18 mouse cellular contexts compared by ENCODE assay signal in the genomic region with DNA sequence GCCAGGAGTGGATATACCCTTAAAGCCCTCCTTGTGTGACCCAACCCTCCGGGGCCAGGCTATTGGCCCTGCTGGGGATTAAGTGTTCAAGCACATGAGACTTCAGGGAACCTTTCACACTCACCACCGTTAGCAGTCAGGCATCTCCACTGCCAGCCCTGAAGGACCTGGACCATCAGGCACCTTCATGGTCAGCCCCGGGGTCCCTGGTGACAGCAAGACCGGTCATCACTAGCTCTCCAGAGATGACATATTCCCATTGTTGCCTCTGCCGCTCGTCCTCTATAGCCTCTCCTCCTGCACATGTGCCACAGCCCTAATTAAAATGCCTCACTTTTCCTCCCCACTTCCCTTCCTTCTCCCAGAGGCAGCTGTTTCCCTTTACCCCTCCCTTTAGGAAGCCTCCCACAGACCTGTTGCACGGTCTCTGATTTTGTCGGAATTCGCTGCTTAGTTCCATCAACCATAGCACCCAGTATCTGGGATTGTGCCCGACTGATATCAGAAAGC.
A peak's percentile ranks its signal among the peaks of the same experiment; 100 is the strongest.
DNase-seq lines count a peak whose midpoint lies in the region; ATAC-seq and TF ChIP-seq lines count a peak whose summit lies in the region.
"Had no signal": no experiment of that assay in that cellular context is flagged by ENCODE, and none has a peak within 500 bp of the region (broad histone marks: within the 10 kb centered on the region; RNA-seq: fewer than 3 reads in every experiment).

No protein-coding gene starts in this region.

- H3K27ac ChIP-seq in heart, adult 2 months: no peak overlapping the region
- peak overlapping the region; percentile 43 for H3K27ac ChIP-seq in heart, embryonic 13.5 days (replicated peaks)
- H3K27ac ChIP-seq in kidney, embryonic 15.5 days: peak overlapping the region; percentile 11; the same call in 1 of the 2 replicates
- peak overlapping the region; percentile 40 for H3K27ac ChIP-seq in heart, postnatal 0 days (ENCODE audit: low read depth)
- H3K27ac ChIP-seq: embryonic facial prominence, embryonic 13.5 days; forebrain, embryonic 12.5 days; hindbrain, embryonic 13.5 days; hindbrain, postnatal 0 days had no signal

- no peak overlapping the region for H3K4me3 ChIP-seq in heart, adult 2 months
- no peak overlapping the region for H3K4me3 ChIP-seq in heart, embryonic 13.5 days
- H3K4me3 ChIP-seq in kidney, embryonic 15.5 days (replicated peaks): no peak overlapping the region
- H3K4me3 ChIP-seq in heart, postnatal 0 days (ENCODE audit: low read depth, low read length): no peak overlapping the region
- H3K4me3 ChIP-seq: embryonic facial prominence, embryonic 13.5 days; forebrain, embryonic 12.5 days; hindbrain, embryonic 13.5 days had no signal

- no peak for TF ChIP-seq CTCF in heart, adult 2 months (IDR thresholded peaks at IDR 0.05)
- TF ChIP-seq CTCF in heart, postnatal 0 days (IDR thresholded peaks at IDR 0.05; ENCODE audit: low read depth): no peak

- WGBS in heart, adult 2 months: 35% methylated on average over 10 of the region's 10 CpGs
- 41% methylated on average over 10 of the region's 10 CpGs for WGBS in heart, embryonic 13.5 days
- 38% methylated on average over 10 of the region's 10 CpGs for WGBS in kidney, embryonic 15.5 days
- WGBS in heart, postnatal 0 days: 32% methylated on average over 10 of the region's 10 CpGs

- ATAC-seq in heart, embryonic 13.5 days (ENCODE audit: extremely low read depth, insufficient number of reproducible peaks, low FRiP score, low TSS enrichment): no peak
- ATAC-seq in kidney, embryonic 15.5 days (replicated peaks; ENCODE audit: low FRiP score): peak; percentile 41
- ATAC-seq in heart, postnatal 0 days (ENCODE audit: insufficient read depth, low read depth): peak; percentile 17; the same call in 1 of the 2 replicates
- ATAC-seq: forebrain, embryonic 16.5 days; hindbrain, postnatal 0 days had no signal

- peak; percentile 90 for DNase-seq in heart, adult 11 months
- DNase-seq in heart, adult 2 months: no peak
- no peak for DNase-seq in heart, postnatal 14 days
- no peak for DNase-seq in kidney, adult 8-10 months
- no peak for DNase-seq in heart, postnatal 0 days (ENCODE audit: low spot score)
- DNase-seq: adrenal gland, postnatal 10 days; cerebellum, adult 11 months; cerebellum, adult 9-11 months; cerebellum, postnatal 36 days; gastrocnemius, postnatal 10 days; kidney, adult 11 months had no signal

- H3K4me1 ChIP-seq in heart, adult 2 months (ENCODE audit: control insufficient read depth, insufficient read depth, low read length): peaks cover 16% of the 10 kb centered on the region
- peaks cover 72% of the 10 kb centered on the region for H3K4me1 ChIP-seq in heart, embryonic 13.5 days
- H3K4me1 ChIP-seq in kidney, embryonic 15.5 days: peaks cover 43% of the 10 kb centered on the region
- peaks cover 26% of the 10 kb centered on the region for H3K4me1 ChIP-seq in heart, postnatal 0 days (ENCODE audit: control insufficient read depth, insufficient read depth)

- H3K79me2 ChIP-seq in heart, adult 2 months (replicated peaks; ENCODE audit: control insufficient read depth, insufficient read depth, low read length): no peaks in the 10 kb centered on the region

- H3K36me3 ChIP-seq in heart, adult 2 months (ENCODE audit: control insufficient read depth, insufficient read depth, low read length): peaks cover 2% of the 10 kb centered on the region; the same call in 1 of the 2 replicates
- no peaks in the 10 kb centered on the region for H3K36me3 ChIP-seq in heart, embryonic 13.5 days
- no peaks in the 10 kb centered on the region for H3K36me3 ChIP-seq in kidney, embryonic 15.5 days
- no peaks in the 10 kb centered on the region for H3K36me3 ChIP-seq in heart, postnatal 0 days (replicated peaks; ENCODE audit: control insufficient read depth, insufficient read depth, low read length)
- H3K36me3 ChIP-seq: embryonic facial prominence, embryonic 13.5 days; forebrain, embryonic 12.5 days; hindbrain, embryonic 13.5 days had no signal

- peak overlapping the region; percentile 12; the same call in 1 of the 2 replicates for H3K4me2 ChIP-seq in heart, embryonic 13.5 days
- 0 out of 2 replicates have a peak overlapping the region, but pooled peaks have one; percentile 6 for H3K4me2 ChIP-seq in kidney, embryonic 15.5 days
- H3K4me2 ChIP-seq in heart, postnatal 0 days (ENCODE audit: low read depth, low read length): no peak overlapping the region
- H3K4me2 ChIP-seq: embryonic facial prominence, embryonic 13.5 days; forebrain, embryonic 12.5 days; hindbrain, embryonic 13.5 days had no signal

- H3K9me3 ChIP-seq in heart, embryonic 13.5 days: no peaks in the 10 kb centered on the region
- H3K9me3 ChIP-seq in kidney, embryonic 15.5 days (replicated peaks): no peaks in the 10 kb centered on the region
- H3K9me3 ChIP-seq in heart, postnatal 0 days (replicated peaks; ENCODE audit: control insufficient read depth, low read length): no peaks in the 10 kb centered on the region
- H3K9me3 ChIP-seq: embryonic facial prominence, embryonic 13.5 days; forebrain, embryonic 12.5 days had no signal

- no peak for TF ChIP-seq EP300 in heart, adult 2 months (IDR thresholded peaks at IDR 0.05; ENCODE audit: insufficient read depth, low read depth, low read length)
- no peak for TF ChIP-seq EP300 in heart, postnatal 0 days (IDR thresholded peaks at IDR 0.05; ENCODE audit: low read depth)

- intact Hi-C loops in heart, adult 2 months (cut with DNase I): loop anchor here (10.0 kb wide), 1 partner anchor 390 kb away; no protein-coding TSS in a partner anchor
- intact Hi-C loops in heart, postnatal 14 days (cut with DNase I): loop anchor here (5.0 to 10.0 kb wide), 5 partner anchors 68 to 592 kb away; a partner anchor contains a TSS

- TF ChIP-seq POLR2A in heart, adult 2 months (IDR thresholded peaks at IDR 0.05; ENCODE audit: insufficient read depth, low read depth, low read length): no peak

- H3K9ac ChIP-seq in heart, adult 2 months (ENCODE audit: low read depth, low read length): no peak overlapping the region
- peak overlapping the region; percentile 62 for H3K9ac ChIP-seq in heart, embryonic 13.5 days
- H3K9ac ChIP-seq in kidney, embryonic 15.5 days: no peak overlapping the region
- H3K9ac ChIP-seq in heart, postnatal 0 days (replicated peaks; ENCODE audit: low read depth, low read length): no peak overlapping the region
- H3K9ac ChIP-seq: embryonic facial prominence, embryonic 13.5 days; forebrain, embryonic 12.5 days; hindbrain, embryonic 13.5 days had no signal

- no peaks in the 10 kb centered on the region for H3K27me3 ChIP-seq in heart, adult 2 months (ENCODE audit: control insufficient read depth, insufficient read depth, low read length)
- H3K27me3 ChIP-seq in heart, embryonic 13.5 days (replicated peaks): no peaks in the 10 kb centered on the region
- H3K27me3 ChIP-seq in kidney, embryonic 15.5 days: no peaks in the 10 kb centered on the region
- no peaks in the 10 kb centered on the region for H3K27me3 ChIP-seq in heart, postnatal 0 days (ENCODE audit: control insufficient read depth, insufficient read depth, low read length)
- H3K27me3 ChIP-seq: embryonic facial prominence, embryonic 13.5 days; forebrain, embryonic 12.5 days; hindbrain, embryonic 13.5 days had no signal
